Mouse (Mus musculus): ENCODE results near the gene Drosha. TPM values are rescaled to one million over a fixed set of nuclear protein-coding genes. Genes with fewer than 3 reads are reported as not detected.
A peak's percentile ranks its signal among the peaks of the same experiment; 100 is the strongest.

Gene Drosha
- 50.2 and 60.4 TPM in 2 replicates for polyA plus RNA-seq (2014; fragmentation: Nextera tagmentation; extraction: Ambion mirVana)

DNA sequence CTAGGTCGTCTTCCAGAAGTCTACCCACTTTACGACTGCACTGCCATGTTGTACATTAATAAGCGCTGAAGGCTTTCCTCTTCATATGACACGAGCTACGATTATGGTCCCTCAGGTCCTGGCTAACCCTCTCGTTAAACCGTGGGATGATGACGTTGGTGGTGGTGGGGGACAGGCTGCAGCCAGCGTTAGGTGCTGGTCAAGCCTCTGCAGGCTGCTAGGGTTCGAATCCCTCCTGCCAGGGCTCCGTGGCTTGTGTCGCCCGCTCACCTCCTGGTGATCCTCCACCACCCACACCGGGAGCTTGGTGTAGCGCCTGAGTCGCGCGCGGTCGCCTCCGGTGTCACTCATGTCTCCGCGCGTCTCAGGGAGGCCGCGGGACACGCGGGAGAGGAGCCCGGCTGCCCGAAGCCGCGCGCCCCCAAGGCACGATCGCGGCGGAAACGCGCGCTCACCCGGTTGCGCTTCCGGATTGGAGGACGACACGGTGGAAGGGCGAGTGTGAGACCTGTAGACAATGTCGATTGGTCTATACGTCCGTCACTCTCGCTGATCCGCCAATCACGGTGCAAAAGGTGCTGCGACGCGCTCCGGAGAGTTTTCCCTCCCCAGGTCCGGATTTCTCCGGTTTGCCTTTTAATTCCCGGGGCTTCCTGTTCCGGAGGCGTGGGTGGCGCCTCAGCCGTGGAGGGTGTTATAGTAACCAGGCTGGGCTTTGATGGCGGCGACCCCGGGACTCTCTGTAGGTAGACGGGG, at the start of gene Drosha, which contains the start of gene 6030458C11Rik:
Drosha (plus strand) TSS at position 619 of the 756 bp plus-strand sequence.
6030458C11Rik (minus strand) TSS at position 453 of the 756 bp plus-strand sequence.
- DNase-seq (ENCODE audit: low spot score) (peak; percentile 99), ATAC-seq (peak; percentile 100)
- H3K4me2 ChIP-seq (ENCODE audit: low read length), result peak within 1 kb of the TSS; percentile 64
- H3K4me1 ChIP-seq (ENCODE audit: control insufficient read depth, insufficient read depth, low read length), result peaks cover 13% of the 10 kb centered on the region
- H3K36me3 ChIP-seq (ENCODE audit: control insufficient read depth, insufficient read depth, low read length), result peaks cover 58% of the 10 kb centered on the region
- H3K9ac ChIP-seq (ENCODE audit: low read length), result peak within 1 kb of the TSS; percentile 88
- peak within 1 kb of the TSS; percentile 81 for H3K4me3 ChIP-seq (ENCODE audit: low read depth, low read length)
- no peaks in the 10 kb centered on the region for H3K27me3 ChIP-seq (replicated peaks; ENCODE audit: control insufficient read depth, insufficient read depth, low read length)
- peak within 1 kb of the TSS; percentile 73; the same call in 1 of the 2 replicates for H3K27ac ChIP-seq (ENCODE audit: low read depth, low read length)
- WGBS, result under 1% methylated on average over 67 of the region's 67 CpGs
- H3K9me3 ChIP-seq (replicated peaks; ENCODE audit: control insufficient read depth, low read length), result no peaks in the 10 kb centered on the region

DNA sequence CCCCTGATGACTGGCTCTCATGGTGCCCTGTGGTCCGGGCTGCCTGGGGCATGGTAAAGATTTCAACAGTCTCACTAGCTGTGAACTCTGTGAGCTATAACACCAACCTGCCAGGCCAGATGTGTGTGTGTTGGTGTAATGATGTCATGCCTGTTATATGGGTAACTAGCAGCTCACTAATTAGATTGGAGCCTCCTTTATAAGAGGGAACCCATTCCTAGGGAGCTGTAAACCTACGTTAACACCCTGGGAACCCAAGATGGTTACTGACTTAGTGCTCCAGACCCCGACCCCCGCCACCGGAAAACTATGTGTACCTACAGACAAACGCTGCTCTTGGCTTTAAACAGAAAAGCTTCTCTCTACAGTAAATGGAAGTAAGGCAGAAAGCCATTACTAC, 43.3 kb upstream of the Drosha start:
- ATAC-seq (no peak), DNase-seq (ENCODE audit: low spot score) (no peak)
- no peaks in the 10 kb centered on the region for H3K36me3 ChIP-seq (ENCODE audit: control insufficient read depth, insufficient read depth, low read length)
- no peaks in the 10 kb centered on the region for H3K27me3 ChIP-seq (replicated peaks; ENCODE audit: control insufficient read depth, insufficient read depth, low read length)
- H3K9ac ChIP-seq (ENCODE audit: low read length), result no peak overlapping the region
- H3K4me2 ChIP-seq (ENCODE audit: low read length), result no peak overlapping the region
- no peak overlapping the region for H3K4me3 ChIP-seq (ENCODE audit: low read depth, low read length)
- H3K27ac ChIP-seq (ENCODE audit: low read depth, low read length), result no peak overlapping the region
- no peaks in the 10 kb centered on the region for H3K4me1 ChIP-seq (ENCODE audit: control insufficient read depth, insufficient read depth, low read length)
- WGBS, result 90% methylated on average over 6 of the region's 6 CpGs
- 0 out of 2 replicates have a peak, but pooled peaks cover 2% of the 10 kb centered on the region for H3K9me3 ChIP-seq (replicated peaks; ENCODE audit: control insufficient read depth, low read length)

DNA sequence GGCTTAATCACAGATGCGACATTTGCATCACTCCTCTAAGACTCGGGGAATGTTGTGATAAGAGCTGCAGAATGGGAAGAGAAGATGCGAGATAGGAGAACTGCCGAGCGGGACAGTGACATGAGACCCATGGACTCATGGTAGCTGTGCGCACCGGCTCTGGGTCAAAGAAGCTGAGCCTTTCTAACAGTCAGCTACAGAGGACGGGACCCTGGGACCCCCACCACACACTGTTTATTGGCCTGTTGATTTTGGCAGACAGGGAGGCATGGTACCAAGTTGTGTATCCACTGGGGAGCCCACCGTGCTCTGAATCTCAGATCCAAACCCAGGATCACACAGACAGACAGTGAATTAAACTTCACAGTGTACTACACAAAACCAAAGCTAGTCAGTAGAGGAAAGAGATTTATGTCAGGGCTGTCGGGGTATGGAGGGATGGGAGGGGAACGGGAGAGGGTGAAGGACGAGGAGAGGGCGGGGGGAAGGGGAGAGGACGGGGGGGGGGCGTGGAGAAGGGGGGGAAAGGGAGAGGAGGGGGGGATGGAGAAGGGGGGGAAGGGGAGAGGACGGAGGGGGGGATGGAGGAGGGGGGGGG, 42.8 kb upstream of the Drosha start:
- H3K27ac ChIP-seq (ENCODE audit: low read depth, low read length), result no peak overlapping the region
- 87% methylated on average over 13 of the region's 16 CpGs for WGBS
- H3K4me3 ChIP-seq (ENCODE audit: low read depth, low read length), result no peak overlapping the region
- ATAC-seq (no peak), DNase-seq (ENCODE audit: low spot score) (no peak)
- no peak overlapping the region for H3K9ac ChIP-seq (ENCODE audit: low read length)
- H3K36me3 ChIP-seq (ENCODE audit: control insufficient read depth, insufficient read depth, low read length), result no peaks in the 10 kb centered on the region
- 0 out of 2 replicates have a peak, but pooled peaks cover 2% of the 10 kb centered on the region for H3K9me3 ChIP-seq (replicated peaks; ENCODE audit: control insufficient read depth, low read length)
- no peak overlapping the region for H3K4me2 ChIP-seq (ENCODE audit: low read length)
- H3K27me3 ChIP-seq (replicated peaks; ENCODE audit: control insufficient read depth, insufficient read depth, low read length), result no peaks in the 10 kb centered on the region
- no peaks in the 10 kb centered on the region for H3K4me1 ChIP-seq (ENCODE audit: control insufficient read depth, insufficient read depth, low read length)

DNA sequence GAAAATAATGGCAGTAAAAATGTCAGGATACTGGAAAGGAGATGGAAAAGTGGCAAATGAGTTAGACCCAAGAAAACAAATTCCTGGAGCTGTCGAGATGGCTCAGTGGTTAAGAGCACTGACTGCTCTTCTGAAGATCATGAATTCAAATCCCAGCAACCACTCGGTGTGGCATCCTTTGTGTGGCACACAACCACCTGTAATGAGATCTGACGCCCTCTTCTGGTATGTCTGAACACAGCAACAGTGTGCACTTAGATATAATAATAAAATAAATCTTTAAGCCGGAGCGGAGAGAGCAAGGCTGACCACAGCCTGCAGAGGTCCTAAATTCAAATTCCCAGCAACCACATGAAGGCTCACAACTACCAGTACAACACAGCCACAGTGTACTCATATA, 36.1 kb upstream of the Drosha start:
- no peaks in the 10 kb centered on the region for H3K27me3 ChIP-seq (replicated peaks; ENCODE audit: control insufficient read depth, insufficient read depth, low read length)
- H3K36me3 ChIP-seq (ENCODE audit: control insufficient read depth, insufficient read depth, low read length), result no peaks in the 10 kb centered on the region
- DNase-seq (ENCODE audit: low spot score), result no peak
- no peak overlapping the region for H3K27ac ChIP-seq (ENCODE audit: low read depth, low read length)
- H3K4me1 ChIP-seq (ENCODE audit: control insufficient read depth, insufficient read depth, low read length), result no peaks in the 10 kb centered on the region
- ATAC-seq, result no peak
- 77% methylated on average over 5 of the region's 5 CpGs for WGBS
- H3K4me3 ChIP-seq (ENCODE audit: low read depth, low read length), result no peak overlapping the region
- no peaks in the 10 kb centered on the region for H3K9me3 ChIP-seq (replicated peaks; ENCODE audit: control insufficient read depth, low read length)
- no peak overlapping the region for H3K4me2 ChIP-seq (ENCODE audit: low read length)
- no peak overlapping the region for H3K9ac ChIP-seq (ENCODE audit: low read length)

DNA sequence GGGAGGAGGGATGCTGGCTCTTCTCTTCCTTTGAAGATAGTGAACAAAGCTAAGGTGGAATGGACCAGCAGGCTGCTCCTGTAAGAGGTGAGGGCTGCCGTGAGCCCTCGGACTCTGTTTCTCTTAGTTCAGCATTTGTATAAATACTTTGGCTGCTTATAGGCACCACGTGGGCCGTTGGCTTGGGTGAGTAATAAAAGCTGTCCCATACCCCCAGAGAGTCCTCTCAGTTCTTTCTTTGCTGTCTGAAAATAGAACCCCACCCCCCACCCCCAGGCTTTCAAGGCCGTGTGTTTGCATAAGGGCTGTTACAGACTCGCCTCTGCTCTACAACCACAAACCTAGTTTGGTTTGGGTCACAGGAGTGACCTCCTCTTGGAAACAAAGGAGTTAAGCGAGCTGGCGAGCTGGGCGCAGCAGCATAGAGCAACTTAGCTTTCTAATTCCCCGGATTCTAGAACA, 35.2 kb upstream of the Drosha start:
- Histone ChIP-seq H3K36me3 (ENCODE audit: control insufficient read depth, insufficient read depth, low read length) (no peaks in the 10 kb centered on the region), H3K27me3 (replicated peaks; ENCODE audit: control insufficient read depth, insufficient read depth, low read length) (no peaks in the 10 kb centered on the region), H3K4me1 (ENCODE audit: control insufficient read depth, insufficient read depth, low read length) (no peaks in the 10 kb centered on the region), H3K4me2 (ENCODE audit: low read length) (no peak overlapping the region), H3K27ac (ENCODE audit: low read depth, low read length) (no peak overlapping the region), H3K9ac (ENCODE audit: low read length) (no peak overlapping the region), H3K4me3 (ENCODE audit: low read depth, low read length) (no peak overlapping the region), H3K9me3 (replicated peaks; ENCODE audit: control insufficient read depth, low read length) (no peaks in the 10 kb centered on the region)
- ATAC-seq (0 out of 2 replicates have a peak, but pooled peaks have one; percentile 20), DNase-seq (ENCODE audit: low spot score) (no peak)
- WGBS, result 41% methylated on average over 10 of the region's 10 CpGs

DNA sequence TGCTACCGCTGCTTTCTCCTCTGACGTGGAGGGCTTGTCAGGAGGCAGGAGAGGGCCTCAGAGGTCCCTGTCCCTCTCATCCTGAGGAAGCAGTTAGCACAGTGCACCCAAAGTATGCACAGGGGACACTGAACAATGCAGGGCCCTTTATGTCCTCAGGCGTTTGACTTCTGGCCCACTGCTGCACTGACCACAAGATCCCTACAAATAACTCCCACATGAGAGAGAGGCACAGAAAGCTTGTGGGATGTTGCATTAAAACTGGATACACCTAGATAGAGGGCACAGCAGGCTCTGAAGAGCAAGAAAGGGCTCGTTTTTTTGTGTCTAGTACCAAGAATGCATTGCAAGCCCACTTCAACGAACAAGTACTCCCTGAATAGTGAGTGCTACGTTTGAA, 30.3 kb upstream of the Drosha start:
- H3K27ac ChIP-seq (ENCODE audit: low read depth, low read length), result no peak overlapping the region
- 0 out of 2 replicates have a peak overlapping the region, but pooled peaks have one; percentile 17 for H3K9ac ChIP-seq (ENCODE audit: low read length)
- no peak for ATAC-seq
- 47% methylated on average over 6 of the region's 6 CpGs for WGBS
- H3K4me3 ChIP-seq (ENCODE audit: low read depth, low read length), result no peak overlapping the region
- DNase-seq (ENCODE audit: low spot score), result no peak
- no peaks in the 10 kb centered on the region for H3K4me1 ChIP-seq (ENCODE audit: control insufficient read depth, insufficient read depth, low read length)
- no peaks in the 10 kb centered on the region for H3K27me3 ChIP-seq (replicated peaks; ENCODE audit: control insufficient read depth, insufficient read depth, low read length)
- H3K36me3 ChIP-seq (ENCODE audit: control insufficient read depth, insufficient read depth, low read length), result no peaks in the 10 kb centered on the region
- no peaks in the 10 kb centered on the region for H3K9me3 ChIP-seq (replicated peaks; ENCODE audit: control insufficient read depth, low read length)
- H3K4me2 ChIP-seq (ENCODE audit: low read length), result no peak overlapping the region

DNA sequence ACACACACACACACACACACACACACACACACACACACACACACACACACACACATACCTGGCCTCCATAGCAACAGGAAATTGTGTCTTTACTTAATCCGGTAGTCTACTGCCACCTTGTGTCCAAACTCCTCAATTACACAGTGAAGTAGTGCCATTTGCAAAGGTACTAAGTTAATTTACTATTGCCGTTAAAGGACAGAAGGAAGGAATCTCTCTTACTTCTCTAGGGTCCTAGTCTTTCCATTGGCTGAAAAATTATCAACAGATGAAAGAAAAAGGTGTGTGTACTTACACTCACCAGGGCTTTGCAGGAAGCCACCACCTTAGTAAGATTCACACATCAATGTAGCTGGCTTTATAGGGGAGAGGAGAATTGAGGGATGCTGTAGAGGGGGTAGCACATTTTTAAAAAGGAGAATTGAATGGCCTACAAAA, 29.1 kb upstream of the Drosha start:
- H3K27me3 ChIP-seq (replicated peaks; ENCODE audit: control insufficient read depth, insufficient read depth, low read length), result no peaks in the 10 kb centered on the region
- peak; percentile 65 for ATAC-seq

DNA sequence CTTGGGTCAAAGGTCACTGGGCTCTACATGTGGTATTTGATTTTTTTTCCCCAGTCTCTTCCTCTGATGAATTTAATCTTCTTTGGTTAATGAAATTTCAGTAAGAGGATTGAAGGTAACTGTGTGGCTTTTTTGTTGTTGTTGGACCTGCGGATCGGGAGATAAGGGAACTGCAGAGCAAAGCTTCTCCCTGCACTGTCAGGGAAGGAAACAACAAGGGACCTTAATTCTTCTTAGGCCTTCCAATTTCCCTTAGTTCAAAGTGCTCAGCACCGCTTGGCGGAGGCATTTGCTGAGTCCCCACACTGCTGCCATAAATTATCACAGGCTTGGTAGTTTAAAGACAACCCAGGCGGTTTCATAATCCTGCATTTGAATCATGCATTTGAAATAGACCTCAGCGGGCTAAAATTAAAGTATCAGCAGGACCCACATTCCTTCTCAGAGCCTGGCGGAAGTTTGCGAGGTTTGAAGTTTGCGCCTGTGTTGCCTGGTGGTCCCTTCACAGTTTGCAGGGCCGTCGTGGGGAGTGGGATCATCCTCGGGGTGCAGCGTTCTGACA, 28.6 kb upstream of the Drosha start:
- 33% methylated on average over 13 of the region's 13 CpGs for WGBS
- Histone ChIP-seq H3K9me3 (replicated peaks; ENCODE audit: control insufficient read depth, low read length) (no peaks in the 10 kb centered on the region), H3K36me3 (ENCODE audit: control insufficient read depth, insufficient read depth, low read length) (no peaks in the 10 kb centered on the region), H3K4me3 (ENCODE audit: low read depth, low read length) (no peak overlapping the region), H3K9ac (ENCODE audit: low read length) (no peak overlapping the region), H3K4me2 (ENCODE audit: low read length) (no peak overlapping the region), H3K27me3 (replicated peaks; ENCODE audit: control insufficient read depth, insufficient read depth, low read length) (no peaks in the 10 kb centered on the region), H3K4me1 (ENCODE audit: control insufficient read depth, insufficient read depth, low read length) (no peaks in the 10 kb centered on the region), H3K27ac (ENCODE audit: low read depth, low read length) (no peak overlapping the region)
- ATAC-seq, result no peak
- peak; percentile 11 for DNase-seq (ENCODE audit: low spot score)

More for the DNA sequence above, 29.1 kb upstream of the Drosha start:
- no peak overlapping the region for H3K4me2 ChIP-seq (ENCODE audit: low read length)
- DNase-seq (ENCODE audit: low spot score), result peak; percentile 94
- H3K4me3 ChIP-seq (ENCODE audit: low read depth, low read length), result no peak overlapping the region
- no peak overlapping the region for H3K9ac ChIP-seq (ENCODE audit: low read length)
- no peaks in the 10 kb centered on the region for H3K4me1 ChIP-seq (ENCODE audit: control insufficient read depth, insufficient read depth, low read length)
- no peak overlapping the region for H3K27ac ChIP-seq (ENCODE audit: low read depth, low read length)
- WGBS, result 3% methylated on average over 2 of the region's 2 CpGs
- no peaks in the 10 kb centered on the region for H3K9me3 ChIP-seq (replicated peaks; ENCODE audit: control insufficient read depth, low read length)
- H3K36me3 ChIP-seq (ENCODE audit: control insufficient read depth, insufficient read depth, low read length), result no peaks in the 10 kb centered on the region

All from forebrain, embryonic 14.5 days (tissue).